In the genomic region with DNA sequence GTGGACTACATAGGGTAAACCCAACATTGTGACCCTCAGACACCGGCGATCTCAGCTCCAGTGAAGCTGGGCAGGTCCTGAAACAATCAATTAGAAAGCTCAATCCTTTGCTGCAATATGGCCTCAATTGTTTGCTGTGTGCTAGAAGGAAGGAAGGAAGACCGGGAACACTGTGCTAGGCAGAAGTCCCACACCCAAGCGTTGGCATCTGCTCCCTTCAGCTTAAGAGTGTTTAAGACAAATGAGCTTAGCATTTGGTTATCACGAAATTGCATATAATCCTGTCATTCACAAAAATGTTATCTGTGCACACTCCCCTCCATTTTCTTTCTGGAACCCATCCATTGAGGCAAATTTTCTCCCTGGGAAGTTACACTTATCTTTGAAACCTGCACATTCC, we compare ENCODE assay signal across 15 mouse cellular contexts.
"Had no signal": no experiment of that assay in that cellular context is flagged by ENCODE, and none has a peak within 500 bp of the region (broad histone marks: within the 10 kb centered on the region; RNA-seq: fewer than 3 reads in every experiment).

No protein-coding gene starts in this region.

- H3K4me1 ChIP-seq: limb, embryonic 12.5 days; limb, embryonic 15.5 days; lung, embryonic 15.5 days; stomach, embryonic 15.5 days had no signal

- H3K36me3 ChIP-seq: limb, embryonic 12.5 days; limb, embryonic 15.5 days; lung, embryonic 15.5 days; stomach, embryonic 15.5 days had no signal

- H3K27me3 ChIP-seq: limb, embryonic 12.5 days; limb, embryonic 15.5 days; lung, embryonic 15.5 days; stomach, embryonic 15.5 days had no signal

- DNase-seq: kidney, adult 2 months; kidney, postnatal 25 days; left cerebral cortex, postnatal 4 days; liver, postnatal 0 days; midbrain, embryonic 14.5 days; right cerebral cortex, postnatal 25 days; spleen, adult 18-20 months; thymus, postnatal 25 days had no signal

- H3K9me3 ChIP-seq: limb, embryonic 12.5 days; limb, embryonic 15.5 days; lung, embryonic 15.5 days; stomach, embryonic 15.5 days had no signal

- H3K4me3 ChIP-seq: limb, embryonic 12.5 days; limb, embryonic 15.5 days; lung, embryonic 15.5 days; stomach, embryonic 15.5 days had no signal

- H3K27ac ChIP-seq: kidney, postnatal 0 days; limb, embryonic 12.5 days; limb, embryonic 15.5 days; liver, embryonic 14.5 days; lung, embryonic 15.5 days; macrophage; stomach, embryonic 15.5 days had no signal
